Mouse (Mus musculus): ENCODE results near the gene Fbxl16. TPM values are rescaled to one million over a fixed set of nuclear protein-coding genes. Genes with fewer than 3 reads are reported as not detected.

The Fbxl16 gene
- total RNA-seq, 2 experiments from 2014 or later: not detected

Other genes starting within 250 kb of the Fbxl16 start
- not detected for gene Sox8, start 238.4 kb upstream of the Fbxl16 start, total RNA-seq (2023)
- gene Lmf1, start 230.0 kb upstream of the Fbxl16 start, total RNA-seq (2023): 10 to 100 TPM; 34.5 to 42.6 TPM
- gene Gng13, start 91.9 kb upstream of the Fbxl16 start, total RNA-seq (2023): not detected
- gene Chtf18, start 81.7 kb upstream of the Fbxl16 start, total RNA-seq (2023): 1 to 10 TPM; 6.7 to 8.5 TPM
- gene Rpusd1, start 81.4 kb upstream of the Fbxl16 start, total RNA-seq (2023): 1 to 10 TPM; 7.5 to 7.7 TPM
- not detected for gene Mslnl, start 73.0 kb upstream of the Fbxl16 start, total RNA-seq (2023)
- gene Msln, start 54.7 kb upstream of the Fbxl16 start, total RNA-seq (2023): 1 to 10 TPM in 1 of 2 experiments, not detected in 1; 1.2 TPM
- 10 to 100 TPM; 43.3 to 45.9 TPM for gene Narfl, start 35.3 kb upstream of the Fbxl16 start, total RNA-seq (2023)
- gene Haghl, start 23.4 kb upstream of the Fbxl16 start, total RNA-seq (2023): 10 to 100 TPM; 17.7 to 28.0 TPM
- gene Ccdc78, start 22.5 kb upstream of the Fbxl16 start, total RNA-seq (2023): under 1 TPM in 1 of 2 experiments, not detected in 1; 0.32 TPM
- gene Fam173a, start 16.2 kb upstream of the Fbxl16 start, total RNA-seq (2023): 10 to 100 TPM; 50.2 to 61.0 TPM
- not detected for gene AC134908.4, start 13.4 kb upstream of the Fbxl16 start, total RNA-seq (2023)
- gene Metrn, start 11.9 kb upstream of the Fbxl16 start, total RNA-seq (2023): 10 to 100 TPM; 13.3 to 17.5 TPM
- gene Wdr24, start 14.5 kb downstream of the Fbxl16 start, total RNA-seq (2023): 10 to 100 TPM; 18.9 TPM
- 10 to 100 TPM; 31.0 to 35.5 TPM for gene Jmjd8, start 19.8 kb downstream of the Fbxl16 start, total RNA-seq (2023)
- 10 to 100 TPM; 69.1 to 78.8 TPM for gene Stub1, start 24.3 kb downstream of the Fbxl16 start, total RNA-seq (2023)
- gene Rhbdl1, start 28.2 kb downstream of the Fbxl16 start, total RNA-seq (2023): 1 to 10 TPM; 1.8 to 4.8 TPM
- 1 to 10 TPM; 3.6 to 4.6 TPM for gene Gm20683, start 32.7 kb downstream of the Fbxl16 start, total RNA-seq (2023)
- 10 to 100 TPM; 77.3 to 80.7 TPM for gene Rhot2, start 35.8 kb downstream of the Fbxl16 start, total RNA-seq (2023)
- 10 to 100 TPM; 25.1 to 32.9 TPM for gene Wdr90, start 52.4 kb downstream of the Fbxl16 start, total RNA-seq (2023)
- gene Mcrip2, start 59.7 kb downstream of the Fbxl16 start, total RNA-seq (2023): 1 to 10 TPM; 3.2 to 4.2 TPM
- gene Mettl26, start 66.0 kb downstream of the Fbxl16 start, total RNA-seq (2023): 10 to 100 TPM; 21.0 to 33.3 TPM
- gene Wfikkn1, start 71.8 kb downstream of the Fbxl16 start, total RNA-seq (2023): 1 to 10 TPM; 6.7 to 6.9 TPM
- 10 to 100 TPM; 27.3 to 37.8 TPM for gene Rab40c, start 110.6 kb downstream of the Fbxl16 start, total RNA-seq (2023)
- 10 to 100 TPM; 84.4 to 92.2 TPM for gene Pigq, start 135.9 kb downstream of the Fbxl16 start, total RNA-seq (2023)
- gene Nhlrc4, start 135.9 kb downstream of the Fbxl16 start, total RNA-seq (2023): not detected
- not detected for gene A930017K11Rik, start 143.5 kb downstream of the Fbxl16 start, total RNA-seq (2023)
- gene Capn15, start 176.7 kb downstream of the Fbxl16 start, total RNA-seq (2023): 10 to 100 TPM; 42.6 to 48.1 TPM

Data from B cell, adult 67 days (primary cell).